Mouse (Mus musculus): Measurements from ENCODE around the gene Tnni3k. TPM values are rescaled to one million over a fixed set of nuclear protein-coding genes. Genes with fewer than 3 reads are reported as not detected.

Gene Tnni3k
- not detected in 2 replicates for total RNA-seq (2012; rRNA removed)

DNA sequence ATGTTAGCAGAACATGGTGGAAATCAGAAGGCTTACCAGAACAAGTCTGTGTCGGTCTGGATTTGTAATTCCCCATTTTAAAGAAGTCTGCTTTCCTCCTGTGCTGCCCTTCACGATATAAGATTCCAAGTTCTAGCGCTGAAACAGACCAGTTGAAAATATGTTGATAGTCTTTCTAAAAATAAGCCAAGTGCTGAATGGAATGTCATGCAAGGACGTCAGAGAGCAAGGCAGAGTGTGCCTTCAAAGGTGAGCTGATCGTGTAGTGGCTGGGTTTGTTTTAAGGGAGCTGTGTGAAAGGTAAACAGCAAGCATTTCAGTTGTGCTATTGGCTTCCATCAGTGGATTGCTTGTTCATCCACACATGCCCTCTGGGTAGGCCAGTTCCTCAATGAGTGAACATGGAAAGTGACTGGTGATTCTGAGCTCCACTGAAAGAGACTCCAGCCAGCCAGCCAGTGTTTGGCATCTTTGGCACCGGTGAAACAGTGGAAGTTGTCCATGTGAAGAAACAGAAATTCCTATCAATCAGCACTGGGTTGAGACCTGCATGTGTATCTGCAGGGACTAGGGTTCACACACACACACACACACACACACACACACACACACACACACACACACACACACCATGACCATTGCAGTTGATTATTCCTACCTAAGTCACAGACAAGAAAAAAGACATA, at the start of gene Tnni3k:
Gene Tnni3k, minus strand, starts transcription at position 177 of the 686 bp plus-strand sequence.
- in situ Hi-C loops (cut with MboI; ENCODE audit: low sequenced_read_pairs in 2 of 2, unreplicated experiment in 2 of 2) = no loop called here
- H3K4me1 ChIP-seq (ENCODE audit: control insufficient read depth in 2 of 2, insufficient read depth in 2 of 2, low read length in 2 of 2, poor library complexity in 1 of 2) = no peaks in the 10 kb centered on the region
- H3K36me3 ChIP-seq (ENCODE audit: control insufficient read depth, insufficient read depth, low read length, poor library complexity, severe bottlenecking) = no peaks in the 10 kb centered on the region
- H3K9me3 ChIP-seq (ENCODE audit: control insufficient read depth, insufficient read depth, low read depth, low read length) = no peaks in the 10 kb centered on the region
- DNase-seq (ENCODE audit: low read depth, low spot score) = no peak
- TF ChIP-seq ZNF384 (IDR thresholded peaks at IDR 0.05; ENCODE audit: low read depth, low read length) (no peak), HCFC1 (IDR thresholded peaks at IDR 0.05; ENCODE audit: borderline replicate concordance, insufficient read depth, low read length) (no peak), MAFK (IDR thresholded peaks at IDR 0.05; ENCODE audit: insufficient read depth, low read depth, low read length) (no peak), ZC3H11A (IDR thresholded peaks at IDR 0.05; ENCODE audit: borderline replicate concordance, low read depth, low read length) (no peak), CHD2 (IDR thresholded peaks at IDR 0.05; ENCODE audit: low read depth, low read length) (no peak)
- no peak within 1 kb of the TSS for H3K4me3 ChIP-seq (ENCODE audit: insufficient read depth in 1 of 2, low read depth in 1 of 2, low read length in 2 of 2, poor library complexity in 1 of 2, severe bottlenecking in 1 of 2)
- no peak within 1 kb of the TSS for H3K9ac ChIP-seq (ENCODE audit: insufficient read depth, low read depth, low read length, poor library complexity, severe bottlenecking)
- H3K27ac ChIP-seq (ENCODE audit: insufficient read depth, low read depth, low read length, poor library complexity, severe bottlenecking) = no peak within 1 kb of the TSS

DNA sequence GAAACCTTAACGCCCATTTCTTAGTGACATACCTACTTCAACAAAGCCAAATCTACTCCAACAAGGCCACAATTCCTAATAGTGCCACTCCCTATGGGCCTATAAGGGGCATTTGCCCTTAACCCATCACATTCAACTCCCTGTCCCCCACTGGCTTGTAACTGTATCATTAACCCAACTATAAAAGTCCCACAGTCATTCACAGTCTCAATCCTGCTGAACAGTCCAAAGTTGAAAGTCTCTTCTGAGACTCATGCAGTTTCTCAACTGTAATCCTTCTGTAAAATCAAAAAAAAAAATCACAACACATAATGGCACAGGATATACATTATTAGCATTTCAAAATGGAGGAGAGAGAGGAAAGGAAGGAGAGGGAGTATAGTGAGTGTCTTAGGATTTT, 44.1 kb upstream of the Tnni3k start:
- no peaks in the 10 kb centered on the region for H3K36me3 ChIP-seq (ENCODE audit: control insufficient read depth, insufficient read depth, low read length, poor library complexity, severe bottlenecking)
- no peak overlapping the region for H3K4me3 ChIP-seq (ENCODE audit: insufficient read depth in 1 of 2, low read depth in 1 of 2, low read length in 2 of 2, poor library complexity in 1 of 2, severe bottlenecking in 1 of 2)
- H3K27ac ChIP-seq (ENCODE audit: insufficient read depth, low read depth, low read length, poor library complexity, severe bottlenecking) = no peak overlapping the region
- no peak for DNase-seq (ENCODE audit: low read depth, low spot score)
- no peaks in the 10 kb centered on the region for H3K9me3 ChIP-seq (ENCODE audit: control insufficient read depth, insufficient read depth, low read depth, low read length)
- TF ChIP-seq HCFC1 (IDR thresholded peaks at IDR 0.05; ENCODE audit: borderline replicate concordance, insufficient read depth, low read length) = no peak
- no peak for TF ChIP-seq MAFK (IDR thresholded peaks at IDR 0.05; ENCODE audit: insufficient read depth, low read depth, low read length)
- TF ChIP-seq CHD2 (IDR thresholded peaks at IDR 0.05; ENCODE audit: low read depth, low read length) = no peak
- no peak for TF ChIP-seq ZC3H11A (IDR thresholded peaks at IDR 0.05; ENCODE audit: borderline replicate concordance, low read depth, low read length)
- TF ChIP-seq ZNF384 (IDR thresholded peaks at IDR 0.05; ENCODE audit: low read depth, low read length) = no peak
- in situ Hi-C loops (cut with MboI; ENCODE audit: low sequenced_read_pairs in 2 of 2, unreplicated experiment in 2 of 2) = no loop called here
- no peaks in the 10 kb centered on the region for H3K4me1 ChIP-seq (ENCODE audit: control insufficient read depth in 2 of 2, insufficient read depth in 2 of 2, low read length in 2 of 2, poor library complexity in 1 of 2)
- H3K9ac ChIP-seq (ENCODE audit: insufficient read depth, low read depth, low read length, poor library complexity, severe bottlenecking) = no peak overlapping the region

DNA sequence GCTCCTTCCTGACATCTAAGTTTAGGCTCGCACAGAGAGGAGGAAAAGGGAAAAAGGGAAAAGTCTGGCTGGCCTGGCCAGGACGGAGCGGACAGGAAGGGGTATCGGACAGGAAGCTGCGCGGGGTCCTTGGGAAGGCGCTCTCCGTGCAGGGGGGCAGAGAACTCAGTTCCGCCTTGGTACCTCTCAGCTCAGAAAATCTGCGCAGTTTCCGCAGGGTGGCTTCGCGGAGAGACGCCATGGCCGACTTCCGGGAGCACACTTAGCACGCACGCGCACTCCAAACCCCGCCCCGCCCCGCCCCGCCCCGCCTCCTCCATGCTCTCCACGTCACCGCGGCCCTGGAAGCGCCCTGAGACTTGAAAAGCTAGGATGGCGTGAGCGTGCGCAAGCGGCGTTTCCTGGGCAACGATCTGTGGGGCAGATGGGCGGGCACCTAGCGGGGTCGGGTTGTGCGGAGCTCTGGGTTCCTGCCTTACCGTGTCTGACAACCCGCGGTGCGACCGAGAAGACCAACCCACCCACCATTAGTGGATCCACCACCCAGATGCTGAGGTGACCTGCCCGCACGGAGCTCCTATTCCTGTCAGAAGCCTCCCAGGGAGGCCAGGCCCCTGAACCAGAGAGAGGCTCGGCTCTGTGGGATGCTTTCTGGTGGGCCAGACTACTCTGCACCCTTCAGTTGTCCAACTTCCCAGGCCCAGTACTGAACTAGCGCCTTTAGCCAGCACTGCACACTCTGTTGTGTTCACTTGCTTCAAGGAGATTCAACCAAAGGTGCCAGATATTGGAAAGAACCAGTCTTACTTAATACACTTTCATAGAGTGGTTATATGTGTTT, 38.1 kb upstream of the Tnni3k start, which contains the start of the genes Fpgt and Lrriq3:
Gene Fpgt, minus strand, starts transcription at position 288 of the 841 bp plus-strand sequence.
Gene Lrriq3, plus strand, starts transcription at position 319 of the 841 bp plus-strand sequence.
- H3K4me3 ChIP-seq (ENCODE audit: insufficient read depth in 1 of 2, low read depth in 1 of 2, low read length in 2 of 2, poor library complexity in 1 of 2, severe bottlenecking in 1 of 2) = peak within 1 kb of the TSS; percentile 71 to 80
- H3K36me3 ChIP-seq (ENCODE audit: control insufficient read depth, insufficient read depth, low read length, poor library complexity, severe bottlenecking) = no peaks in the 10 kb centered on the region
- H3K27ac ChIP-seq (ENCODE audit: insufficient read depth, low read depth, low read length, poor library complexity, severe bottlenecking) = no peak within 1 kb of the TSS
- H3K9ac ChIP-seq (ENCODE audit: insufficient read depth, low read depth, low read length, poor library complexity, severe bottlenecking) = peak within 1 kb of the TSS; percentile 73
- peak; percentile 87 for DNase-seq (ENCODE audit: low read depth, low spot score)
- no peaks in the 10 kb centered on the region for H3K4me1 ChIP-seq (ENCODE audit: control insufficient read depth in 2 of 2, insufficient read depth in 2 of 2, low read length in 2 of 2, poor library complexity in 1 of 2)
- TF ChIP-seq HCFC1 (IDR thresholded peaks at IDR 0.05; ENCODE audit: borderline replicate concordance, insufficient read depth, low read length) (peak; percentile 85), ZC3H11A (IDR thresholded peaks at IDR 0.05; ENCODE audit: borderline replicate concordance, low read depth, low read length) (no peak)
- in situ Hi-C loops (cut with MboI; ENCODE audit: low sequenced_read_pairs in 2 of 2, unreplicated experiment in 2 of 2) = no loop called here
- no peaks in the 10 kb centered on the region for H3K9me3 ChIP-seq (ENCODE audit: control insufficient read depth, insufficient read depth, low read depth, low read length)

DNA sequence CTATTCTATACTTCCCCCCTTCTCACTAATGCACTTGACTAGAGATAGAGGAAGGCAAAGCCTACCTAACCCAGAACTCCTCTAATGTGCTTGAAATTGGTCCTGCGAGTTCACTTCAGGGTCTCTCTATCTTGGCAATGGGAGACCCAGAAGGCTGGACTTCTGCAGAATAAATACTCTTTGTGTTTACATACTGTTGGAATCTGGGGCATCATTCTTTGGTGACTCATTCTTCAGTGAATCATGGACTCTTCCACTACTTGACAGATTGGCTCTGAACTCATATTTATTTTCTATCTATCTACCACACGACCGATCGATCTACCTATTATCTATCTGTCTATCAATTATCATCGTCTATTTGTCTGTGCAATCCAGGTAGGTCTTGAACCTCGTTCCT, 36.9 kb upstream of the Tnni3k start:
- peaks cover 2% of the 10 kb centered on the region; the same call in 1 of the 2 replicates for H3K36me3 ChIP-seq (ENCODE audit: control insufficient read depth, insufficient read depth, low read length, poor library complexity, severe bottlenecking)
- in situ Hi-C loops (cut with MboI; ENCODE audit: low sequenced_read_pairs in 2 of 2, unreplicated experiment in 2 of 2) = no loop called here
- no peak overlapping the region for H3K27ac ChIP-seq (ENCODE audit: insufficient read depth, low read depth, low read length, poor library complexity, severe bottlenecking)
- TF ChIP-seq MAFK (IDR thresholded peaks at IDR 0.05; ENCODE audit: insufficient read depth, low read depth, low read length) (no peak), HCFC1 (IDR thresholded peaks at IDR 0.05; ENCODE audit: borderline replicate concordance, insufficient read depth, low read length) (no peak)
- DNase-seq (ENCODE audit: low read depth, low spot score) = no peak
- H3K4me1 ChIP-seq (ENCODE audit: control insufficient read depth in 2 of 2, insufficient read depth in 2 of 2, low read length in 2 of 2, poor library complexity in 1 of 2) = no peaks in the 10 kb centered on the region
- no peak overlapping the region for H3K9ac ChIP-seq (ENCODE audit: insufficient read depth, low read depth, low read length, poor library complexity, severe bottlenecking)
- H3K4me3 ChIP-seq (ENCODE audit: insufficient read depth in 1 of 2, low read depth in 1 of 2, low read length in 2 of 2, poor library complexity in 1 of 2, severe bottlenecking in 1 of 2) = peak overlapping the region in 1 of 2 experiments; percentile 80; a peak in 2 of 4 replicates
- no peaks in the 10 kb centered on the region for H3K9me3 ChIP-seq (ENCODE audit: control insufficient read depth, insufficient read depth, low read depth, low read length)
